Mouse (Mus musculus) testis, adult 2 months (tissue): ENCODE results near the gene Akap11. TPM values are rescaled to one million over a fixed set of nuclear protein-coding genes. Genes with fewer than 3 reads are reported as not detected.

Experiments used
- H3K27ac ChIP-seq: fragments of 200-500 bp; 2 replicates; pipeline ENCODE4 v1.5.1; 2012; ENCODE audit warnings: low read depth, low read length; ENCODE audit not compliant: control insufficient read depth, insufficient read depth
- H3K27me3 ChIP-seq: fragments of 200-500 bp; 2 replicates; pipeline ENCODE4 v1.6.1; 2012; ENCODE audit warnings: mild to moderate bottlenecking, low read length, moderate library complexity; ENCODE audit not compliant: control insufficient read depth, insufficient read depth
- H3K36me3 ChIP-seq: fragments of 200-500 bp; 2 replicates; pipeline ENCODE4 v1.6.1; 2012; ENCODE audit warnings: mild to moderate bottlenecking, low read length; ENCODE audit not compliant: control insufficient read depth, insufficient read depth
- H3K4me1 ChIP-seq: fragments of 200-500 bp; 2 replicates; pipeline ENCODE4 v1.6.1; 2012; ENCODE audit warnings: low read length; ENCODE audit not compliant: control insufficient read depth, insufficient read depth
- H3K4me3 ChIP-seq: fragments of 200-500 bp; 2 replicates; pipeline ENCODE4 v1.5.1; 2012; ENCODE audit warnings: low read depth, mild to moderate bottlenecking, low read length, moderate library complexity, mixed read lengths; ENCODE audit not compliant: control insufficient read depth
- CTCF ChIP-seq: fragments of 200-500 bp; IDR thresholded peaks from 2 replicates; pipeline ENCODE4 v1.5.1; 2012; ENCODE audit warnings: low read depth, mild to moderate bottlenecking, inconsistent platforms, low read length, moderate library complexity; ENCODE audit not compliant: control insufficient read depth, insufficient read depth, insufficient replicate concordance
- POLR2A ChIP-seq: fragments of 200-500 bp; IDR thresholded peaks from 2 replicates; pipeline ENCODE4 v1.6.1; 2012; ENCODE audit warnings: low read depth, mild to moderate bottlenecking, inconsistent platforms, low read length, moderate library complexity; ENCODE audit not compliant: control insufficient read depth
- polyA plus RNA-seq: library from polyadenylated mRNA; depleted of rRNA; stranded (reverse); fragments of >200 nt; gene quantifications from 2 replicates; pipeline ENCODE4 v1.2.3, GENCODE M21; 2012

The Akap11 gene
- polyA plus RNA-seq, 1 experiment: 7.4 TPM

DNA sequence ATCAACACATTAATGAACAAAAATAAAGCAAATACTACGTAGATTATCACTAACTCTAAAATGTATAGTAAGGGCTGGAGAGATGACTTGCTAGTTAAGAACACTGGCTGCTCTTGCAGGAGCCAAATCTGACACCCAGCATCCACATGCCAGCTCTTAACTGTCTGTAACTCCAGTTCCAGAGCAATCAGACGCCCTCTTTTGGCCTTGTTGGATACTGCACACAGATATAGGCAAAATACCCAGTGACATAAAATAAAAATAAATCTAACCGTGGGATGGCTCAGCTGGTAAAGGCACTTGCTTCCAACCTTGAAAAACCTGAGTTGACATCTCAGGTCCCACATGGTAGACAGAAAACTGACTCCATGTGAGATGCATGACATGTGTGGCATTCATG is 36.0 kb downstream of the Akap11 start:
- no peaks in the 10 kb centered on the region for H3K4me1 ChIP-seq
- peaks cover 1% of the 10 kb centered on the region for H3K36me3 ChIP-seq

DNA sequence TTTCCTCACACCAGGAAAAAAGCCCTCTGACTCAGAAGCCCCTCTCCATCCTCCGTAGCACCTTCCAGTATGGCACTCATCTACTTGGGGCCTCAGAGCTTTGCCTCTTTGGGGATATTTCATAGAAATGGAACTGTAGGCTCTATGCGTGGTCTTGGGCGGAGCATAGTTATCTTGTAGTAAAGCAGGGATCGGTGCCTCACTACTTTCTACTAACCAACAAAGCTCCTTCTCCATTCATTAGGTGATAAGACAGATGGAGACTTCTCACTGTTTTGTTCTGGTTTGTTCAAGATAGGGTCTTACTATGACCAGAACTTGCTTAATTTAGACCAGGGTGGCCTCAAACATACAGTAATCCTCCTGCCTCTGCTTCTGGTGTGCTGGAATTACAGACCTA is 39.9 kb downstream of the Akap11 start:
- Histone ChIP-seq H3K4me3 (no peak overlapping the region), H3K4me1 (no peaks in the 10 kb centered on the region), H3K27me3 (no peaks in the 10 kb centered on the region), H3K36me3 (peaks cover 1% of the 10 kb centered on the region), H3K27ac (no peak overlapping the region)
- TF ChIP-seq CTCF (no peak), POLR2A (no peak)

More for the DNA sequence above, 36.0 kb downstream of the Akap11 start:
- no peak overlapping the region for H3K4me3 ChIP-seq
- no peaks in the 10 kb centered on the region for H3K27me3 ChIP-seq
- H3K27ac ChIP-seq: no peak overlapping the region
- TF ChIP-seq POLR2A: no peak
- TF ChIP-seq CTCF: no peak

DNA sequence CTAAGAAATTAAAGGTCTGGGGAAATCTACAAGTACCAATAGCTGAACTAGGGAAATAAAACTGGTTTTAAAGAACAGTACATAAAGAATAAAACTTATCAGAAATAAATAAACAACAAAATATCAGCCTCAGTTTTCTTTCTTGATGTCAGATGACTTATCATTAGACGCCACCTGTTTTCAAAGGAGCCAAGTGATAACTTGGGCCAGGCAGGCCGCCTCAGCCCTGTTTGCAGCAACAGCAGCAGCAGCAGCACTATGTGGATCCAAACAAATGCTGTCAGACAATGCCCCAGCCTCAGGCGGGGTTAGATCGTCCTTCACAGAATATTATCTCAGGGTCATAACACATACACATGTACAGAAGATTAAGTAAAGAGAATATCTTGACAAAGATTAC is 41.4 kb downstream of the Akap11 start:
- TF ChIP-seq POLR2A (no peak), CTCF (no peak)
- Histone ChIP-seq H3K4me3 (no peak overlapping the region), H3K27ac (no peak overlapping the region), H3K36me3 (peaks cover 1% of the 10 kb centered on the region), H3K4me1 (no peaks in the 10 kb centered on the region), H3K27me3 (no peaks in the 10 kb centered on the region)

DNA sequence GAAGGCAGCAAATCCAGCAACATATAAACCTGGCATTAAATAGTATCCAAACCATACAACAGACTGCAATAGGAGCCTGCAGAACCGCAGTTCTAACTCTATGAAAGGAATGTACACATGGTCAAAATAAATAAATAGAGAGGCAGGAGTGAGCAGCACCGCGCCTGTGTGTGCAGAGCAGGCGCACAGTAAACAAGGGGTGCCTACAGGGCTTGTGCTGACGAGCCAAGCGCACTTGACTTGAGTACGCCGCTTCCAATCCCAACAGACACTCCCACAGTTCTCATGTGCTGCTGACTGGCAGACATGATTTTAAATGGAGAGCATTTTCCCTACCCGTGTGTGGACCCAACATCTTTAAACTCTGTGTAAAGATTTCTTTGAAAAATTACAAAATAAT is 44.0 kb downstream of the Akap11 start:
- no peaks in the 10 kb centered on the region; the same call in none of the 2 replicates for H3K36me3 ChIP-seq
- no peak overlapping the region for H3K27ac ChIP-seq
- TF ChIP-seq CTCF (no peak), POLR2A (no peak)

GRCm38 (mm10) chr14:78491432-78491831 is 45.2 kb downstream of the Akap11 start:
- H3K4me3 ChIP-seq: no peak overlapping the region
- no peaks in the 10 kb centered on the region for H3K4me1 ChIP-seq
- TF ChIP-seq CTCF (no peak), POLR2A (no peak)
- H3K27me3 ChIP-seq: no peaks in the 10 kb centered on the region
- no peak overlapping the region for H3K27ac ChIP-seq
- no peaks in the 10 kb centered on the region; the same call in 1 of the 2 replicates for H3K36me3 ChIP-seq

More for the DNA sequence above, 44.0 kb downstream of the Akap11 start:
- H3K27me3 ChIP-seq: no peaks in the 10 kb centered on the region
- H3K4me1 ChIP-seq: no peaks in the 10 kb centered on the region
- H3K4me3 ChIP-seq: no peak overlapping the region

GRCm38 (mm10) chr14:78482385-78483231 is 54.0 kb downstream of the Akap11 start:
- TF ChIP-seq POLR2A (no peak), CTCF (peak; percentile 72; the same call in 1 of the 2 replicates)
- no peaks in the 10 kb centered on the region for H3K36me3 ChIP-seq
- no peaks in the 10 kb centered on the region; the same call in 1 of the 2 replicates for H3K4me1 ChIP-seq
- H3K27me3 ChIP-seq: no peaks in the 10 kb centered on the region
- no peak overlapping the region for H3K27ac ChIP-seq
- H3K4me3 ChIP-seq: peak overlapping the region; percentile 4

DNA sequence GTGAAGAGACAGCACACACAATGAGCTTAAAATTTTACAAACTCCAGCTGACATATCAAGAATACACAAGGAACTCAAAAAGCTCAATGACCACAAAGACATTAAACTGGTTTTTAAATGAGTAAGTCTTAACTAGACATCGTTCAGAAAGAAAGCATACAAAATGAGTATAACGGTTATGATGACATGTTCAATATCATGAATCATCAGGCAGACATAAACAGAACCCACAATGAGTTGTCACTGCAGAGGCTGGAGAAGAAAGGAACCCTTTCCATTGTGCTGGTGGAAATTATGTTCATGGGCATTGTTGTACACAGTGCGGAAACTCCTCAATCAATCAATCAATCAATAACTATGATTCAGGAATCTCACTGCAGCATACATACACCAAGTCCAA is 62.5 kb downstream of the Akap11 start:
- Histone ChIP-seq H3K36me3 (no peaks in the 10 kb centered on the region), H3K4me3 (no peak overlapping the region), H3K27ac (no peak overlapping the region), H3K27me3 (no peaks in the 10 kb centered on the region), H3K4me1 (no peaks in the 10 kb centered on the region)
- TF ChIP-seq POLR2A: no peak
- TF ChIP-seq CTCF: no peak

DNA sequence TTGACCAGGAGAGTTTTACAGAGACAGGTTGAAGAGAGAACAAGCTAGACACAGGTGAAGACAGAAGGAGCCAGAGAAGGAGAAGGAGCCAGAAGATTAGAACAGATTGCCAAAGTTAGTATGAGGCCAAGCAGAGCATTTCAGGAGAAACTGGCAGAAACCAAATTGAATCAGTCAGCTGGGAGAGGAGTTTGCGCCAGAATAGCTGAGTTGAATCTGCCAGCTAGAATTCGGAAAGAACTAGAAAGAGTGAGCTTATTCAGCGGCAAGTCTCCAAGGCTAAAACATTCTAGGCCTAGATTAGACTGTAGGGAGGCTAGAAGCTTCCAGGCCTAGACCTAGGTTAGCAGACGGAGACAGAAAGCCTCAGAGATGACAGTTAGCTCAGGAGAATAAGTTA is 65.9 kb downstream of the Akap11 start:
- no peaks in the 10 kb centered on the region for H3K4me1 ChIP-seq
- TF ChIP-seq POLR2A (no peak), CTCF (no peak)
- no peak overlapping the region for H3K27ac ChIP-seq

More for the DNA sequence above, 65.9 kb downstream of the Akap11 start:
- Histone ChIP-seq H3K4me3 (no peak overlapping the region), H3K36me3 (no peaks in the 10 kb centered on the region), H3K27me3 (no peaks in the 10 kb centered on the region)
